Mouse (Mus musculus): ENCODE measurements around the gene Phf1. TPM values are rescaled to one million over a fixed set of nuclear protein-coding genes. Genes with fewer than 3 reads are reported as not detected.

The Phf1 gene
- polyA plus RNA-seq, 1 experiment from 2014 or later = 6.0 TPM

DNA sequence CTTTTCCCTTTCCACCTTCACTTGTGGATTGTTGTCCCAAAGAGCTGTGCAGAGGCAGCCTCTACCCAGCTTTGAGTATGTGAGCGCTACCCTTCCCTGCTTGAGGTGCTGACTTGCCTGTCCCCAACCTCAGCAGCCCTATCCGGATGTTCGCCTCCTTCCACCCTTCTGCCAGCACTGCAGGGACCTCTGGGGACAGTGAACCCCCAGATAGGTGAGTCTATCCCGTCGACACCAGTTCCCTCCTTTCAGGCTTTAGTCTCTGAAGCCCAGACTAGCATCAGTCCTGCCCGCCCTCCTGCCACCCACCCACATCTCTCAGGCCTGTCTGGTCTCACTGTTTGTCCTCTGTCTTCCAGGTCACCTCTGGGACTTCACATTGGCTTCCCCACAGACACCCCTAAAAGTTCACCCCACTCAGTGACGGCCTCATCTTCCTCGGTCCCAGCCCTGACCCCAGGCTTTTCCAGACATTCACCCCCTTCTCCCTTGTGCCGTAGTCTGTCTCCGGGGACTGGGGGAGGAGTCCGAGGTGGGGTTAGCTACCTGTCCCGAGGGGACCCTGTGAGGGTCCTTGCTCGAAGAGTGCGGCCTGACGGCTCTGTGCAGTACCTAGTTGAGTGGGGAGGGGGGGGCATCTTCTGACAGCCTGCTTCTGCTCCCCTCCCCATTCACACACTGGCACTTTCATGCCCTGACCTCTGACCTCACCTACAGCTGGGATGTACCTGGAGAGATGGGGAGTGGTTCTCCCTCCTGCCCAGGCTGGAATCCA lies 4.3 kb downstream of the Phf1 start:
- no peak overlapping the region for H3K4me3 ChIP-seq
- 83% methylated on average over 15 of the region's 15 CpGs for WGBS
- peaks cover 34% of the 10 kb centered on the region for H3K36me3 ChIP-seq
- DNase-seq (ENCODE audit: low spot score) = no peak
- no peaks in the 10 kb centered on the region for H3K9me3 ChIP-seq
- no peak overlapping the region for H3K27ac ChIP-seq
- H3K27me3 ChIP-seq (ENCODE audit: insufficient read depth, poor library complexity, severe bottlenecking) = no peaks in the 10 kb centered on the region
- H3K4me1 ChIP-seq = peaks cover 76% of the 10 kb centered on the region

DNA sequence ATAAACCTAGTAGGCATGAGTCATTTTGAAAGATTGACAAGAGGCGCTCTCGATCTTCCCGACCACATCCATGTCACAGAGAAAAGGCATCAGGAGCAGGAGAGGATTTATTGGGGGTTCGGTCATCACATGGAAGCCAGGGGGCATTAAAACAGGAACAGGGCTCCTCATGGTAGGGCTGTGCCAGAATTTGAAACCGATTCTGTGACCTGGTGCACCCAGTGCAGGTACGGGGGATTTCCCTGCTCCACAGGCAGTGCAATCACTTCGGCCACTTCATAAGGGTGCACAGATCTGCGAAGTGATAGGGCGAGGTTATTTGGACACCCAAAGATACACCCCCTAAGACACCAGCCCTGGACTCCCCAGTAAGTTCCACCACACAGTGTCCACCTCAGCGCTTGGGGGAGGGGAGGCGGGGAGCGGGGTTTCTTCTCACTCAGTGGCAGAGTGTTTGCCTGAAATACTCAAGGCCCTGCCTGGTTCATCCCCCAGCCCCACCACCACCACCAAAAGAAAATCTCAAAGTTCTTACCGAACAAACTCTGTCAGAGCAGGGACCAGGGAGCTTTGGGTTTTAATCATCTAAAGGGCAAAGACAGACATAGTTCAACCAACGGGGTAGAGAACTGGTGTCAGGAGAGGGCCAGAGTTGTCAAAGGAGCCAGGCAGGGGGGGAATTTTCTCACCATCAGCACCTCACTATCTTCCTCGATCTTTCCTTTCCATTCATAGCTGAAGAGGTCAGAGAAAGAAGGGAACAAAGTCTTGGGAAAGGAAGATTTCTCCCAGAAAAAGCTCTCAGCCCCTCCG lies 5.2 kb downstream of the Phf1 start:
- WGBS = 55% methylated on average over 16 of the region's 16 CpGs
- peak; percentile 71 for DNase-seq (ENCODE audit: low spot score)
- Histone ChIP-seq H3K4me1 (peaks cover 77% of the 10 kb centered on the region), H3K27me3 (ENCODE audit: insufficient read depth, poor library complexity, severe bottlenecking) (no peaks in the 10 kb centered on the region), H3K9me3 (no peaks in the 10 kb centered on the region), H3K36me3 (peaks cover 34% of the 10 kb centered on the region), H3K4me3 (peak overlapping the region; percentile 77), H3K27ac (peak overlapping the region; percentile 97)

DNA sequence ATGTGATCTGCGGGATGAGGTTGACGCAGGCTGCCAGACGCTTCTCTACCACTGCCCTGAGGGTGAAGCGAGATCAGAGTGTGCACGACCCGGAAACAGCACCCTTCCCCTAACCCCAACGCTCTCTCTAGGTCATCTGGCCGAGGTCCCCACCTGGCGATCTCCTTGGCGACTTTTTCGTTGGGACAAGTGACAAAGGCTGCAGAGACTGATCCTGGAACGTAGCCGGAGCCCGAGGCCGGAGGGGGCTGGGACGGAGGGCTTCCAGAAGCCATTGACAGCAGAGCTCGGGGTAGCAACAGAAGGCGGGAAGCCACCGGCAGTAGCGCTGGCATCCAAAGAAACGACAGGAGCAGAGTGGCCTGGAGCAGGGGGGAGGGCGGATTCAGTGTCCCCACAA lies 5.9 kb downstream of the Phf1 start:
- H3K36me3 ChIP-seq = peaks cover 34% of the 10 kb centered on the region
- H3K4me1 ChIP-seq = peaks cover 71% of the 10 kb centered on the region
- no peak for DNase-seq (ENCODE audit: low spot score)
- under 1% methylated on average over 22 of the region's 22 CpGs for WGBS
- H3K9me3 ChIP-seq = no peaks in the 10 kb centered on the region
- H3K4me3 ChIP-seq = peak overlapping the region; percentile 77
- no peaks in the 10 kb centered on the region for H3K27me3 ChIP-seq (ENCODE audit: insufficient read depth, poor library complexity, severe bottlenecking)
- peak overlapping the region; percentile 97 for H3K27ac ChIP-seq

DNA sequence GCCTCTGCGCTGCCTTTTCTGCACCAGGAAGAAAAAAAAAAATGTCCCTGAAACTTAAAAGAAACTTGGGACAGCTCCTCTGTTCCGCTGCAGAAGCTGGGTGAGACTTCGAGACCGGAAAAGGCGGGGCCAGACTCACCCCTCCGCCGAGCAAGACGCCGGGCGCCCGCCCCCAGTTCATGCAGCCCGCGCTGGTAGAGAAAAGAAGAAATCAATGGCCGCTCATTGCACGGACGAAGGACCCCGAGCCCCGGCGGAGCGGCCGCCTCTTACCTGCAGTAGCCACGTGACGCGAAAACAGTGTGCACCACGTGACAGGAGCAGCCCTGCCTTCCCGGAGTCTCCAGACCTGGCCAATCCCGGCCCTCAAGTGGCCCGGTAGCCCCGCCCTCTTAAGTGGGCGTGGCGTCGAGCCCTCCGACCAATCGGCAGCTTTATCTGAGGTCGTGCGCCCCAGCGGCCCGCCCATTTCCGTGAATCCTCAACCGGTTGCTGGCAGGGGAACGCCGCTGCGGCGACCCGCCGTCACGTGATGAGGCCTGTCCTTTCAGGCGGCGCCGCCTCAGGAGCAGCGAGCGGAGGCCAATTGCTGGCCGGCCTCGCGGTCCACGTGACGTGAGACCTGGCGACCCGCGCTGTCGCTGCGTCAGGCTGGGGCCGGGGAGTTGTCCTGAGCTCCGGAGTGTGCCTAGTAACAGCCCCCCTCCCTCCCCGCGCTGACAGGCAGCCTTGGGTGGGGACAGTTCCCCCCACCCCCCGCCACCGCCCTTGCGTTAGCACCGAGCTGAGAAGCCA lies 6.5 kb downstream of the Phf1 start, which contains the start of gene Cuta:
Cuta (minus strand) TSS at position 392 of the 795 bp plus-strand sequence.
- under 1% methylated on average over 70 of the region's 70 CpGs for WGBS
- H3K9me3 ChIP-seq = no peaks in the 10 kb centered on the region
- H3K4me3 ChIP-seq = peak within 1 kb of the TSS; percentile 77
- no peaks in the 10 kb centered on the region for H3K27me3 ChIP-seq (ENCODE audit: insufficient read depth, poor library complexity, severe bottlenecking)
- DNase-seq (ENCODE audit: low spot score) = peak; percentile 100
- peak within 1 kb of the TSS; percentile 97 for H3K27ac ChIP-seq
- peaks cover 32% of the 10 kb centered on the region for H3K36me3 ChIP-seq
- H3K4me1 ChIP-seq = peaks cover 64% of the 10 kb centered on the region

DNA sequence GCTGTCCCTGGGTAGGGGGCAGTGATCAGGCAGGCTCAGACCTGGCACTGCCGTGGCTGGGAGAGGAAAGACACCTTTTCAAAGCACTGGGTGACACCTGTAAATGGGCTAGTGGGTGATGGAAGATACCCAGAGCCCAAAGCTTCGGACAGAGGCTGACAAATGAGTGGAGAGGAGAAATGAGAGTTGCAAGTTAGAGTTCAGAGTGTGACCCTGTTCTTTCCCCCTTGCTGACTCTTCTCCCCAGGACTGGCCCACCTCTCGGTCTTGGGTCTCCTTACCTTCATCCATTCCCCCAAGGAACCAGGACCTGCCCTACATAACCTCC lies 7.1 kb downstream of the Phf1 start:
- no peaks in the 10 kb centered on the region for H3K9me3 ChIP-seq
- no peaks in the 10 kb centered on the region for H3K27me3 ChIP-seq (ENCODE audit: insufficient read depth, poor library complexity, severe bottlenecking)
- 5% methylated on average over 3 of the region's 3 CpGs for WGBS
- peak overlapping the region; percentile 97 for H3K27ac ChIP-seq
- no peak for DNase-seq (ENCODE audit: low spot score)
- peaks cover 27% of the 10 kb centered on the region for H3K36me3 ChIP-seq
- H3K4me3 ChIP-seq = peak overlapping the region; percentile 77
- peaks cover 60% of the 10 kb centered on the region for H3K4me1 ChIP-seq

DNA sequence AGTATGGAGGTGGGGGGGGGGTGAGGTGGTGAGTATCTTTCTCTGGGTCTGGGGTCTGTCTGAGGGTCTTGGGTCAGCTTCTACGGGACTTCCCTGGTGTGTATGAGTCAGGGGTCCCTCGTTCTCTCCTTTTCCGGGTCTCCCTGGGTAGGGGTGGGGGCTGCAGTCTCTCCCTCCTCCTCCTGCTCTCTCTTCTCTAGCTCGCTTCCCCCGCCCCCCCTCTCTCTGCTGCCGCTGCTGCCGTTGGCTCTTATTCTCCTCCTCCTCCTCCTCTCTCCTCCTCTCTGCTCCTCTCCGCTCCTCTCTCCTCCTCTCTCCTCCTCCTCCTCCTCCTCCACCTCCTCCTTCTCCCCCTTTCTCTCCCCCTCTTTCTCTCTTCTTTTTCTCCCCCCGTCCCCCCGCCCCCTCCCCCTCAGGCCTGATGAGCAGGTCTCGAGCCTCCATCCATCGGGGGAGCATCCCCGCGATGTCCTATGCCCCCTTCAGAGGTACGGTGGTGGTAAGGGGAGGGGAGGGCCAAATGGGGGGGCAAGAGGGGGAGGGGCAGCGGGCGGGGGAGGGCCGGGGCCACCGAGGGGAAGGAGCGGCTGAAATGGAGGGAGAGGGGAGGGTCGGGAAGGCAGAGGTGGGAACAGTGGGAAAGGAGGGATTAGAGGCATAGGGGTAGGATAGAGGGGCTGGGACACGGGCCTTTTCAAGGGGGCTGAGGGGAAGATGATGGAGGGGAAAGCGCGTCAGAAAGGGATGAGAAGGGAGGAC lies 8.4 kb downstream of the Phf1 start, which contains the start of gene Syngap1:
Syngap1 (plus strand) TSS at position 223 of the 759 bp plus-strand sequence.
- DNase-seq (ENCODE audit: low spot score) = no peak
- Histone ChIP-seq H3K4me3 (peak within 1 kb of the TSS; percentile 77), H3K27me3 (ENCODE audit: insufficient read depth, poor library complexity, severe bottlenecking) (no peaks in the 10 kb centered on the region), H3K36me3 (peaks cover 14% of the 10 kb centered on the region), H3K9me3 (no peaks in the 10 kb centered on the region), H3K4me1 (peaks cover 61% of the 10 kb centered on the region), H3K27ac (peak within 1 kb of the TSS; percentile 97)
- 4% methylated on average over 22 of the region's 24 CpGs for WGBS

DNA sequence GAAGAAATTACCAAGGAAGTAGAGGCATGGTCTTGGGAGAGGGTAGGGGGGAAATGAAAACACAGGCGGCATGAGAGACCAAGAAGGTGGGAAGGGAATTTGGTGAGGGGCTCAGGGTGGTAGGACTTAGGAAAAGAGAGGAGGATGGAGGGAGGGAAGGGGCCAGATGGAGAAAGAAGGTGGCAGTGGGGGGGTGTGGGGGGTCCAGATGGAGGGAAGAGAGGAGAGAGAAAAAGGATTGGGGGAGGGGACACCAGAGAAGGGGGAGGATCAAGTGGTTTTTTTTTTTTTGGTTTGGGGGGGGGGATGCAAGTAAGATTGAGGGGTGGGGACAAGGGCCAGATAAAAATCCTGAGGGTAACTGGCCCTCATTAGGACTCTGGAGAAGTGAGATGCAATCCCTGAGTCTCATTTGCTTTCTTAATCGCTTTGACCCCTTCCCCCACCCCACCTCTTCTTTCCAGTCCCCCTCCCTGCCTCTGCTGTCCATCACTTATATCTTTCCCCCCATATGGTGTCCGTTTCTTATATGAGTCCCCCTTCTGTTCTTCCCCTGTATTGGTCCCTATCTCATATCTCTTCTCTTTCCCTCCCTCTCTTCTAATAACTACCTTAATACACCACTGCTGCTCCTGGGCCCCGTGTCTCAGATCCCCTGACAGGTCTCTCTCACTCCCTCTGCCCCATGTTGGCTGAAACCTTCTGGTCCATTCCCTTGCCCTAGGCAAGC lies 9.2 kb downstream of the Phf1 start:
- Histone ChIP-seq H3K9me3 (no peaks in the 10 kb centered on the region), H3K27ac (peak overlapping the region; percentile 97), H3K4me3 (peak overlapping the region; percentile 70), H3K36me3 (peaks cover 6% of the 10 kb centered on the region), H3K4me1 (peaks cover 64% of the 10 kb centered on the region), H3K27me3 (ENCODE audit: insufficient read depth, poor library complexity, severe bottlenecking) (no peaks in the 10 kb centered on the region)
- no peak for DNase-seq (ENCODE audit: low spot score)
- WGBS = 12% methylated on average over 4 of the region's 4 CpGs

DNA sequence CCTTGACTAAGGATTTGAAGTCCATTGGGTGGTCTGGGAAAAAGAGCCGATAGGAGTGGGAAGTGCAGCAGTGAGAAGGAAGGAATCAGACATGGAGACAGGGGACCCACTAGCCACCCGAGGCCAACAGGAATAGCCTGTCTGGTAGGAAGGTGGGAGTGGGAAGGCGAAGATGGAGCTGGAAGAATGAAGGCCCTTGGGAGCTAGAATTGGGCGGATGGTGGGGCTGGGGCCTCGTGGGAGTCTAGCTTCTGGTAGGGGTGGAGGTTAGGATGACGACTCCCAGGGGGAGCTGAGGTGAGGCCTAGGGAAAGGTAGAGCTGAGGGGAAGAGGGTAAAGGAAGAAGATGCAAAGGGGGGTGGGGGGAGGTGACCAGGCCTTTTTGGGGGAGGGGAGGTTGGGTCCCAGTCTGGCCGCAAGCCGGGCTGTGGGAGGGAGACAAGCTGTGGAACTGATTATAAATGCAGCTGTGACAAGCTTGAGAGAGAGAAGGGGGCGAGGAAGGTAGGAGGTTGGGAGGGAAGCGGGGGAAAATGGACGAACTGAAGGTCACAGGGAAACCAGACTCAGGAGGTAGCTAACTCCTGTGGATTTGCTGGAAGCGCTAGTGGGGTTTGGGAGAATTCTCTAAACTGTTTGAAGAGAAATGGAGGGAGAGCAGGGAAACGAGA lies 13.1 kb downstream of the Phf1 start:
- peak overlapping the region; percentile 65 for H3K4me3 ChIP-seq
- no peak for DNase-seq (ENCODE audit: low spot score)
- no peaks in the 10 kb centered on the region for H3K36me3 ChIP-seq
- 33% methylated on average over 13 of the region's 13 CpGs for WGBS
- H3K27ac ChIP-seq = peak overlapping the region; percentile 91
- no peaks in the 10 kb centered on the region for H3K9me3 ChIP-seq
- H3K4me1 ChIP-seq = peaks cover 70% of the 10 kb centered on the region
- H3K27me3 ChIP-seq (ENCODE audit: insufficient read depth, poor library complexity, severe bottlenecking) = no peaks in the 10 kb centered on the region

DNA sequence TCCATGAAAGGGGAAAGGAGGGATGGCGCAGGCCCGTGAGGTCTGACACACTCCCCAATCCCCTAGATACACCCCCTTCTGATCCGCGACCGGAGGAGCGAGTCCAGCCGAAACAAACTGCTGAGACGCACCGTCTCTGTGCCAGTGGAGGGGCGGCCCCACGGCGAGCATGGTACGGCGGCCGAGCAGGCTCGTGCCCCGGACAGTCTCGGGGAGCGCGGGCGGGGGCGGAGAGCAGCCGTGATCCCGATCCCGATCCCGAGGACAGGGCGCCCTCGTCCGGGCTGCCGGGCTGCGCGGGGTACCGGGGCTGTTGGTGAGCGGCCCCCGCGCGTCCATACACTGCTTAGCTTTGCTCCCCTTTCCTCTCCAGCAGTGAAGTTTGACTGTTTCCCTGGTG lies 13.7 kb downstream of the Phf1 start:
- Histone ChIP-seq H3K9me3 (no peaks in the 10 kb centered on the region), H3K4me1 (peaks cover 70% of the 10 kb centered on the region), H3K27me3 (ENCODE audit: insufficient read depth, poor library complexity, severe bottlenecking) (no peaks in the 10 kb centered on the region), H3K27ac (peak overlapping the region; percentile 91), H3K4me3 (peak overlapping the region; percentile 65), H3K36me3 (no peaks in the 10 kb centered on the region)
- DNase-seq (ENCODE audit: low spot score) = no peak
- under 1% methylated on average over 37 of the region's 37 CpGs for WGBS

DNA sequence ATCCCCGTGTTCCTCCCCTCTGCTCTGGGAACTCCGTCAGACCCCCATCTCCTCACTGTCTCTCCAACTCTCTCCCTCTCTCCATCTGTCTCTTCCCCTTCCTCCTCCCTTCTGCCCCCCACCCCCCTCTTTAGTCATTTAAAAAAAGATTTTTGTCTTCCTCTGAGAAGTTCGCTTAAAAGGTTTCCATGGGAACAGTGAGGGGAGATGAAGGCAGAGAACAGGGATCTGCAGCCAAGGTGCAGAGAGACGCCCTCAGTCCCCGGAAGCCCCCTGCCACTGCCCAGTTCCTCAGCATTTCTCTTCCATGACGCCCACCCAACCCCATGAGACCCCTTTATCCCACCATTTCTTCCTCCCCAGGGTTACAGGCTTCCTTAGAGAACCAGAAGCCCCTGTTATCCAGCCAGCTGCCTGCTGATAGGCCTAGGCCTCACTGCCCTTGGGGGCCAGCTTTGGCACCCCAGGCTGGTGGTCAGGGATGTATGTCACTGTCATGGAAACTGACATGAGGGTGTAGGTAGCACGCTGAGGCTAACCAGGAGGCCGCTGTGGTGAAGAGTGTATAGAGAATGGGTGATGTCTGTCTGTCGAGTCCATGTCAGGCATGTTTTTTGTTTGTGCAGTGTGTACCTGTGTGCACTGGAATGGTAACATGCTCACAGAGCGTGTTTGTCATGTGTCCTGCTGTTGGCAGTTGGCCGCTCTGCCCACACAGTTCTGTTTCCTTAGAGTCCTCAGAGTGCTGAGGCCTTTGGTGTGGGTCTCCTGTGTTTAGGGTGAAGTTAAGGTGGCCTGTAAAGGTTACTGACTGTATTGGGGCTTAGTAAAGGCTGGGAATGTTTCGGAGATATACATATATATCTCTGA lies 14.6 kb downstream of the Phf1 start:
- Histone ChIP-seq H3K4me3 (peak overlapping the region; percentile 65), H3K36me3 (no peaks in the 10 kb centered on the region), H3K4me1 (peaks cover 71% of the 10 kb centered on the region), H3K9me3 (no peaks in the 10 kb centered on the region), H3K27ac (peak overlapping the region; percentile 91), H3K27me3 (ENCODE audit: insufficient read depth, poor library complexity, severe bottlenecking) (no peaks in the 10 kb centered on the region)
- no peak for DNase-seq (ENCODE audit: low spot score)
- 51% methylated on average over 12 of the region's 12 CpGs for WGBS

Data from heart, embryonic 10.5 days (tissue).